ENCODE assay signal across 16 mouse cellular contexts in the genomic region with DNA sequence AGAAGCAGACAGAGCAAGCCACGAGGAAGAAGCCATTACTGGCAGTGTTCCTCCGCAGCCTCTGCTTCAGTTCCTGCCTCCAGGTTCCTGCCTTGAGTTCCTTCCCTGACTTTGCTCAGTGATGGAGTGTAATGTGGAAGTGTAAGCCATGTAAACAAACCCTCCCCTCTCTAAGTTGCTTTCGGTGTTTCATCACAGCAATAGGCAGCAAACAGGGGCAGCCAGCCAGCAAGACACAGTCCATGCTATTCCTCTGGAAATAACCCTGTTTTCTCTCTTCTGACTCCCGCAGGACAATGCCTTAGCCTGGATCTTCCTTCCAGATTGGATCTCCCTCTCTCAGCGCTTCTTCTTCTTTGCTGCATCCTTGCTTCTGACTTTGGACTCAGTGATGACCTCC.
A peak's percentile ranks its signal among the peaks of the same experiment; 100 is the strongest.
DNase-seq lines count a peak whose midpoint lies in the region; ATAC-seq and TF ChIP-seq lines count a peak whose summit lies in the region.
"Had no signal": no experiment of that assay in that cellular context is flagged by ENCODE, and none has a peak within 500 bp of the region (broad histone marks: within the 10 kb centered on the region; RNA-seq: fewer than 3 reads in every experiment).

No protein-coding gene starts in this region.

- peak overlapping the region; percentile 82 for H3K27ac ChIP-seq in limb, embryonic 11.5 days (replicated peaks; ENCODE audit: low read depth, low read length)
- H3K27ac ChIP-seq: embryonic facial prominence, embryonic 12.5 days; heart, embryonic 15.5 days; hindbrain, embryonic 10.5 days; layer of hippocampus, adult 2 months; macrophage; midbrain, embryonic 13.5 days had no signal

- peaks cover 5% of the 10 kb centered on the region; the same call in 1 of the 2 replicates for H3K9me3 ChIP-seq in E14TG2a.4 (ENCODE audit: low read length)
- H3K9me3 ChIP-seq in limb, embryonic 11.5 days (ENCODE audit: control insufficient read depth, low read length): no peaks in the 10 kb centered on the region
- H3K9me3 ChIP-seq: embryonic facial prominence, embryonic 12.5 days; heart, embryonic 15.5 days; hindbrain, embryonic 10.5 days; midbrain, embryonic 13.5 days had no signal

- TF ChIP-seq CTCF in E14TG2a.4 (conservative IDR thresholded peaks at IDR 0.05; ENCODE audit: low read length): no peak

- H3K4me2 ChIP-seq in limb, embryonic 11.5 days (ENCODE audit: low read depth, severe bottlenecking): no peak overlapping the region
- H3K4me2 ChIP-seq: midbrain, embryonic 13.5 days had no signal

- no peaks in the 10 kb centered on the region for H3K36me3 ChIP-seq in E14TG2a.4 (ENCODE audit: insufficient read depth, low read length)
- H3K36me3 ChIP-seq in limb, embryonic 11.5 days (ENCODE audit: control insufficient read depth, insufficient read depth, low read length): no peaks in the 10 kb centered on the region
- H3K36me3 ChIP-seq: embryonic facial prominence, embryonic 12.5 days; heart, embryonic 15.5 days; hindbrain, embryonic 10.5 days; midbrain, embryonic 13.5 days had no signal

- no peak overlapping the region for H3K9ac ChIP-seq in limb, embryonic 11.5 days (ENCODE audit: low read length)
- H3K9ac ChIP-seq: embryonic facial prominence, embryonic 12.5 days; heart, embryonic 15.5 days; midbrain, embryonic 13.5 days had no signal

- peaks cover 3% of the 10 kb centered on the region; the same call in 1 of the 2 replicates for H3K27me3 ChIP-seq in E14TG2a.4 (ENCODE audit: insufficient read depth, low read length)
- no peaks in the 10 kb centered on the region for H3K27me3 ChIP-seq in limb, embryonic 11.5 days (ENCODE audit: control insufficient read depth, insufficient read depth, low read length)
- H3K27me3 ChIP-seq: embryonic facial prominence, embryonic 12.5 days; heart, embryonic 15.5 days; midbrain, embryonic 13.5 days had no signal

- peak overlapping the region; percentile 73; the same call in 1 of the 2 replicates for H3K4me3 ChIP-seq in E14TG2a.4 (replicated peaks; ENCODE audit: low read length)
- no peak overlapping the region for H3K4me3 ChIP-seq in limb, embryonic 11.5 days (ENCODE audit: low read depth, low read length)
- H3K4me3 ChIP-seq: embryonic facial prominence, embryonic 12.5 days; hindbrain, embryonic 10.5 days; layer of hippocampus, adult 2 months; midbrain, embryonic 13.5 days had no signal

- no peak for ATAC-seq in limb, embryonic 11.5 days (ENCODE audit: insufficient number of reproducible peaks, low FRiP score, low TSS enrichment, low read depth)
- ATAC-seq: midbrain, embryonic 13.5 days had no signal

- WGBS in limb, embryonic 11.5 days: 84% methylated on average over 5 of the region's 5 CpGs

- DNase-seq in adrenal gland, adult 2 months: peak; percentile 8
- DNase-seq in adrenal gland, adult 18-20 months (ENCODE audit: low spot score in 2 of 2): no peak
- peak; percentile 40 for DNase-seq in kidney, postnatal 10 days
- no peak for DNase-seq in kidney, adult 9 months
- no peak for DNase-seq in limb, embryonic 11.5 days (ENCODE audit: low spot score)
- no peak for DNase-seq in spleen, postnatal 4 days (ENCODE audit: low spot score in 2 of 2)
- no peak for DNase-seq in cerebellum, adult 9-11 months
- DNase-seq: cerebellum, adult 11 months; thymus, postnatal 14 days had no signal

- peaks cover 25% of the 10 kb centered on the region for H3K4me1 ChIP-seq in E14TG2a.4 (replicated peaks; ENCODE audit: low read depth, low read length)
- peaks cover 20% of the 10 kb centered on the region for H3K4me1 ChIP-seq in limb, embryonic 11.5 days (ENCODE audit: control insufficient read depth, insufficient read depth, low read length)

Comparison
In these comparisons a context has a peak if more than half of its experiments do, and no peak if none do; other contexts are left out.
1. DNase-seq: peak in adrenal gland, adult 2 months (single experiment) and kidney, postnatal 10 days (single experiment); none in adrenal gland, adult 18-20 months (0 of 2), kidney, adult 9 months (single experiment), limb, embryonic 11.5 days (single experiment), spleen, postnatal 4 days (0 of 2) and cerebellum, adult 9-11 months (single experiment).